Mouse (Mus musculus): ENCODE data around the gene Zfp324.

The Zfp324 gene

DNA sequence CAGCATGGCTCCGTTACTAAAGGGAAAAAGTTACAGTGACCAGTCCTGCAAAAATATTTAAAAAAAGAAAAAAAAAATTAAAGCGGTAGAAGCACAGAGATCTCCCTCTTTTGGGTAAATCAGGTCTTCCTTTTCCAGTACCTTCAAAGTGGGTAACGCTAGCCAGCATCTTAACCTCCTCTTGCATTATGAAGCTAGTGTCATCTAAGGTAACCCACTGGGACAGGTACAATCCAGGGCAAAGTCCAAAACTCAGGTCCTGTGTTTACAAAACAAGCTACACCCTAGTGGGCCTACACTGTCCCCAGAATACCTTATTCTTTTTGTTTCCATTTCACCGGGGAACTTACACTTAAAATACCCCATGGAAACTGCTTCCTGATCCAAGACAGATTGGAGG lies 48.0 kb downstream of the Zfp324 start:
- DNase-seq, result no peak

DNA sequence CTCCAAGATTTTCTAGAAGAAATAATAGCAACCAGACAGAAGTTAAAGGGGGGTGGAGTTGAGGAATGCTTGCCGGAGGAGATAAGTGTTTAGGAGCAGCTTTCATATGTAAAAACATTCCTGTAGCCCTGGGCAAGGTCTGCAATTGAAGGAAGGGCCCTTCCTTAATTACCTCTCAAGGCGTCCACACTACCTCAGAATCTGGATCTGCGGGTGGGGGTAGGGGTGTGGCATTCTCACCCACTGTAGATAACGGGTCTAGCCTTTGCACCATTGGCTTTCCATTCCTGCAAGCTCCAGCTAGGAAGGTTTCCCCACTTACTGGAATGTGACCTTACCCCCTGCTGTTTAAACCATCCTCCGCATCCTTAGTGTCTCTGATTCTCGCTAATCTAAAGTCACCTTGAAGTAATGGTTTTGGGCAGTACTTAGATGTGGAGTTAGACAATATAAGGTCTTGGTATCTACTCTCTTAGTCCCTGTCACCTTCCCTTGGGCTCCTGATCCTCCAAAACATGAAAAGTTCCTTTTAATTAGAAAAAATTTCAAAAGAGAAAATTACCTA lies 48.7 kb downstream of the Zfp324 start:
- DNase-seq, result no peak

DNA sequence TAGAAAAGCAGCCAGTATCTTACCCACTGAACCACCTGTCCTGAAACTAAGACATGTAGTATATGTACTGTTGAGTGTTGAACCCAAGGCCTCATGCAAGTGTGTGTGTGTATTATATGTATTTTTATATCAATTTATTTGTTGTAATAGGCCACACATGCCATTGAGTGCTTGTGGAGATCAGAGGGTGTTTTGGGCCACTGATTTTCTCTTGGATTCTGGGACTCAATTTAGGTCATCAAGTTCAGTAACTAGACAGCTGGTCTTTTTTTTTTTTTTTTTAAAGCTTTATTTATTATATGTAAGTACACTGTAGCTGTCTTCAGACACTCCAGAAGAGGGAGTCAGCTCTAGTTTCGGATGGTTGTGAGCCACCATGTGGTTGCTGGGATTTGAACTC lies 49.6 kb downstream of the Zfp324 start:
- DNase-seq, result no peak

DNA sequence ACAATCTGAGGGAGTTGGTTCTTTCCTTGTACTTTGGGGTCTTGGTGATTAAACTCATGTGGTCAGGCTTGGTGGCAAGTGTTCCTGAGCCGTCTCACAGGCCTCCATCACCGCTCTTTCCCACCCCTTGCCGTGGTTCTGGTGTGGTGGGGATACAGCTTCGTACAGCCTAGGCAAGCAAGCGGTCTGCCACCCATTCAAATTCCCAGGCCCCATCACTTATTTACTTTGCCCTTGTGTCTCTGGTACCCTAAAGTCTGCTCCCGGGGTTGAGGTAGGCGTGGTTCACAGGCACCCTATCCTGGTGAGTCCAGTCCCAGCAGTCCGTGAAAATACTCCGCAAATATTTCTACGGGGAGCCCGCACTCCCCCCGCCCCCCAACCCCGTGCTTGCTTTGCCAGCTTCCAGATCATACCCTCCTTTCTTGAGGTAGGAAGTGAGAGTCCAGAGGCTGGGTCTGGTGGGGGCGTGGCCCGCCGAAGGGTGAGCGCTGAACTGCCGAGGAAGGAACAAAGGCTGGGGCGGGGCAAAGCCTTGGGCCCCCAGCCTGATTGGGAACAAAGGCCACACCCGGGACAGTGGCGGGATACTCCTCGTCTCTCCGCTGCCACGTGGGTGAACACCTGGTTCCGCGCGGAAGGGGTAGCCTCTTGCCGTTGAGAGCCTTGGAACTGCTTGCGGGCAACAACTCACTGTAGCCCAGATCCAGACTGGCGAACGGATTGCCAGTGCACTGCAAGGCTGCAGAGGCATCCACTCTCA lies 57.3 kb downstream of the Zfp324 start:
- peak; percentile 95 for DNase-seq
